Mouse (Mus musculus) intestine, embryonic 14.5 days (tissue): Measurements from ENCODE around the gene Mttp. TPM values are rescaled to one million over a fixed set of nuclear protein-coding genes. Genes with fewer than 3 reads are reported as not detected.

Source experiments
- ATAC-seq: fragments of 200-750 bp; cut with Nextera tagmentation; replicated peaks from 2 replicates; pipeline ENCODE4 v1.8.0; 2017; ENCODE audit warnings: low read depth, moderate number of reproducible peaks, moderate TSS enrichment, moderate library complexity; ENCODE audit not compliant: low FRiP score, low TSS enrichment
- DNase-seq: peaks from one replicate; pipeline ENCODE4 v3.0.0-alpha.2; 2018; ENCODE audit warnings: low spot score
- H3K27ac ChIP-seq: fragments of 300-500 bp; sonication (generic); 2 replicates; pipeline ENCODE4 v1.5.1; 2014; ENCODE audit warnings: low read depth, mild to moderate bottlenecking, control low read depth
- H3K27me3 ChIP-seq: fragments of 300-500 bp; sonication (generic); replicated peaks from 2 replicates; pipeline ENCODE4 v1.6.1; 2014; ENCODE audit warnings: low read length, control low read depth; ENCODE audit not compliant: control insufficient read depth, insufficient read depth
- H3K36me3 ChIP-seq: fragments of 300-500 bp; sonication (generic); 2 replicates; pipeline ENCODE4 v1.6.1; 2014; ENCODE audit warnings: low read length, control low read depth; ENCODE audit not compliant: control insufficient read depth, insufficient read depth
- H3K4me1 ChIP-seq: fragments of 300-500 bp; sonication (generic); replicated peaks from 2 replicates; pipeline ENCODE4 v1.6.1; 2014; ENCODE audit warnings: low read length, control low read depth, mixed read lengths; ENCODE audit not compliant: control insufficient read depth, insufficient read depth
- H3K4me2 ChIP-seq: fragments of 300-500 bp; sonication (generic); 2 replicates; pipeline ENCODE4 v1.6.1; 2014; ENCODE audit warnings: low read length
- H3K4me3 ChIP-seq: fragments of 300-500 bp; sonication (generic); 2 replicates; pipeline ENCODE4 v1.5.1; 2014; ENCODE audit warnings: low read depth, low read length, control low read depth, mixed read lengths
- H3K9ac ChIP-seq: fragments of 300-500 bp; sonication (generic); 2 replicates; pipeline ENCODE4 v1.6.1; 2014; ENCODE audit warnings: mild to moderate bottlenecking, low read length
- H3K9me3 ChIP-seq: fragments of 300-500 bp; sonication (generic); 2 replicates; pipeline ENCODE4 v1.6.1; 2016; ENCODE audit warnings: low read length, control low read depth; ENCODE audit not compliant: control insufficient read depth
- WGBS: fragments of 180-500 bp; shearing (Covaris S2); extraction: QIAGEN DNeasy Blood & Tissue Kit; methylation state at CpG from one replicate; pipeline ENCODE4 v1.1.7; 2014; 5-methylcytosine and 5-hydroxymethylcytosine counted together
- polyA plus RNA-seq: library from polyadenylated mRNA; unstranded; fragments of >200 nt; fragmentation: Nextera tagmentation; extraction: Ambion mirVana; gene quantifications from 2 replicates; pipeline ENCODE4 v1.2.1, GENCODE M21; 2014

Mttp gene
- polyA plus RNA-seq, 1 experiment from 2014 or later: 58.6 TPM

- H3K9me3 ChIP-seq: no peaks in the 10 kb centered on the region
- no peaks in the 10 kb centered on the region for H3K36me3 ChIP-seq
- no peaks in the 10 kb centered on the region for H3K4me1 ChIP-seq
- ATAC-seq: no peak
- H3K4me3 ChIP-seq: no peak overlapping the region
- H3K27me3 ChIP-seq: no peaks in the 10 kb centered on the region
- 82% methylated on average over 6 of the region's 6 CpGs for WGBS
- H3K4me2 ChIP-seq: no peak overlapping the region
- no peak overlapping the region for H3K27ac ChIP-seq
- no peak overlapping the region for H3K9ac ChIP-seq
- peak; percentile 29 for DNase-seq
These were observed 15.7 kb downstream of the Mttp start for GRCm38 (mm10) chr3:138129110-138129509.

- Histone ChIP-seq H3K4me3 (no peak overlapping the region), H3K27me3 (no peaks in the 10 kb centered on the region), H3K4me2 (no peak overlapping the region), H3K9me3 (no peaks in the 10 kb centered on the region), H3K9ac (no peak overlapping the region), H3K36me3 (no peaks in the 10 kb centered on the region), H3K4me1 (no peaks in the 10 kb centered on the region), H3K27ac (no peak overlapping the region)
- no peak for ATAC-seq
- peak; percentile 24 for DNase-seq
- 82% methylated on average over 10 of the region's 10 CpGs for WGBS
These were observed 20.9 kb downstream of the Mttp start for GRCm38 (mm10) chr3:138123842-138124241.

GRCm38 (mm10) chr3:138121461-138121860 is 23.3 kb downstream of the Mttp start:
- no peak for ATAC-seq
- Histone ChIP-seq H3K36me3 (no peaks in the 10 kb centered on the region), H3K9me3 (no peaks in the 10 kb centered on the region), H3K9ac (no peak overlapping the region), H3K27ac (no peak overlapping the region), H3K4me3 (no peak overlapping the region), H3K27me3 (no peaks in the 10 kb centered on the region), H3K4me1 (no peaks in the 10 kb centered on the region), H3K4me2 (no peak overlapping the region)
- 93% methylated on average over 2 of the region's 2 CpGs for WGBS
- DNase-seq: no peak

DNA sequence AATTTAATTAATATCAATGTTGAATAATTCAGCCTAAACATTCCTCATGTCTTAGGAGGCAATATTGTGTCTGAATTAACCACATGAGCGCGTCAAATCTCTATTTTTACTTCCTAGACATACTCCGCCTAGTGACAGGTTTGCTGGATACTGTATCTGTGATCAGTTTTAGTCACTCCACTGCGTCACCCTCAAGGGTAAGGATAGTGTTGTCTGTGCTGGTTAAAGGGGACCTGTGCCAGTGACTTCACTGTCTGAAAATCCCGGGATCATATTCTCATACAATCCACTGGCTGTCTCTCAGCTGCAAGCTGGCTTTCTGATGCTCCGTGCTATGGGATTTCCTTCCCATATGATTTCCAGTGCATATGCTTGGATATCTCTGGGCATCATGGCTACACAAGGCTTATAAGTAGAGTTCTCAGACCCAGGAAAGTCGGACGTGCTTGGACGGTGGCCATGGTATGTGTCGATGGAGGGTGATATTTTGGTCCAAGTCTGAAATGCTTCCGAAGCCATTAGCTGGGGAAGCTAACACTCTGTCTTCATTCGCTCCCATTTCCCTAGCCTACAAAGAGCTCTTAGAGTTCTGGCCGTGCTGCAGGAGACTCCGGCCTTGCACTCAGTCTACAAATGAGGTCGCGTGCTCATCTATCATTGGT is 25.2 kb downstream of the Mttp start:
- Histone ChIP-seq H3K9ac (no peak overlapping the region), H3K27me3 (no peaks in the 10 kb centered on the region), H3K4me2 (no peak overlapping the region), H3K4me3 (no peak overlapping the region), H3K27ac (no peak overlapping the region), H3K9me3 (no peaks in the 10 kb centered on the region), H3K4me1 (no peaks in the 10 kb centered on the region), H3K36me3 (no peaks in the 10 kb centered on the region)
- ATAC-seq: no peak
- WGBS: 92% methylated on average over 16 of the region's 16 CpGs
- peak; percentile 41 for DNase-seq

DNA sequence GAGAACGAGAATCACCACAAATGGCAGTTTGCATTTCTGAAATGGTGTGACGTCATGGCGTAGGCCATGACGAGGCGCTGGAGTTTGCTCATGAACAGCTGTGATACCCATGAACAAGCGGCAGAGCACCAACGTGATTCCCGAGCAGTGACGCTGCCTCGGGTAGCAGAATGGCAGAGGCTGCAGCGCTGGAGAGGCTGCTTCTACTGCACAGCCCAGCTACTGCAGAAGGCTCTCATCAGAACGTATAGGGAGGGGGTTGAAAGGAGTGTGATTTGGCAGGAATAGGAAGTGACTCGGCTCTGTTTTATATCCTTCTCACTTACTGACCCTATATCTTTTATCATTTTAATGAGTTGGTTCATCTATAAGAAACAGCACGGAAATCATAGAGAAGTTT is 25.9 kb downstream of the Mttp start:
- ATAC-seq (no peak), DNase-seq (peak; percentile 27)
- Histone ChIP-seq H3K27ac (no peak overlapping the region), H3K36me3 (no peaks in the 10 kb centered on the region), H3K9me3 (no peaks in the 10 kb centered on the region), H3K4me3 (no peak overlapping the region), H3K4me2 (no peak overlapping the region), H3K27me3 (no peaks in the 10 kb centered on the region), H3K9ac (no peak overlapping the region), H3K4me1 (no peaks in the 10 kb centered on the region)
- 76% methylated on average over 14 of the region's 14 CpGs for WGBS

DNA sequence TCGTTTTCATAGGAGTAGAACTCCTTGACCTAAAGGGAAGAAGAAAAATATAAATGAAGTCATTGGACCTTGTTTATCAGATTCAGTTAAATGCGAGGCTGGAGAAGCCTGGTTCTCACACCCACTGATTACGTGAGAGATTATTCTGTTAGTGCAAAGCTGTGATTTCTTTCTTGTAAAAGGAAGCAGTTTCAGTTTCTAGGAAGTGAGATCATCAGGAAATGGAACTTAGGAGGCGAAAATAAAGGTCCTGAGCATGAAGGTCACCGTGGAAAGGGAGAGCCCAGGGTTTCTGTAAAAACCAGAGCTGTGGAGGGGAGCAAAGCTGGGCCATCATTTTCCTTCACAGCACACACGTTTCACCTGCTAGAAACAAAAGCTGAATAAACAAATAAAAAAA is 26.4 kb downstream of the Mttp start:
- no peak overlapping the region for H3K9ac ChIP-seq
- H3K4me3 ChIP-seq: no peak overlapping the region
- H3K36me3 ChIP-seq: no peaks in the 10 kb centered on the region
- peak; percentile 3 for DNase-seq
- no peak for ATAC-seq
- WGBS: 72% methylated on average over 6 of the region's 6 CpGs
- no peaks in the 10 kb centered on the region for H3K27me3 ChIP-seq
- no peak overlapping the region for H3K4me2 ChIP-seq
- H3K27ac ChIP-seq: no peak overlapping the region
- no peaks in the 10 kb centered on the region for H3K9me3 ChIP-seq
- no peaks in the 10 kb centered on the region for H3K4me1 ChIP-seq

DNA sequence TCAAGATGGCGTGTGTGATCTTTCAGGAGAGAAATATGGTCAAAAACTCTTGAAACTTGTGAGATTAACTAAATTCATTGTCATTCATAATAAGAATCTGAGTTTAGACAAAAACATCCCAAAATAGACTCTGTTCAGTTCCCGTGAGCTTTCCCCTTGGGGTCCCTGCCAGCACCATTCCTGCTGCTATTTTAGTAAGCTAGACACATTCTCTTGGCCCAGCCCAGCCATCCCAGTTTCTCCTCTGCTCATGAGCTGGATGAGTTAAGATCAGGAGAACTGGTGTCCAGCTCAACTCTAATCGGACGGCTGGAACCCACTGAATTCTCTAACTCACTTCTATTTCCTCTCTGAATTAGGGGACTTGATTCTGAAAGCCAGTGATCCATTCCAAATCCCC is 27.9 kb downstream of the Mttp start:
- ATAC-seq: no peak
- WGBS: 90% methylated on average over 4 of the region's 4 CpGs
- no peak overlapping the region for H3K9ac ChIP-seq

DNA sequence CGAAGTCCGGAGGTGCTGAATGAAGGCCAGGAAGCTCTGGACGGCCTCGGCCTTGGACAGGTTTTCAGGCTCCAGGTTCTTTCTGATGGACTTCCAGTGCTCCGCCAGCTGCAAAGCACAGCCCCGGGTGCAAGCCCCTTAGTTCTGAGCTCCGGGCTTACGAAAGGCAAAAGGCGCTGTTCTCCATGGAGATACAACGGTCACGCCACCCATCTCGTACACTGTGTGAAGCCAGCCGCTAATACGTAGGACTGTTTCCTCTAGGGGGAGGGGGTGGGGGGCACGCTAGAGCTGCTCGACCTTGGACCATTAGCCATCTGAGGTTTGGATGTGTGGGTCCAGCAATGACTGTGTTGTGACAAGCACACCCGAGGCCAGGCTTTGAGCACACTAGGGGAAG is 30.7 kb downstream of the Mttp start:
- Histone ChIP-seq H3K27ac (no peak overlapping the region), H3K9ac (no peak overlapping the region), H3K36me3 (no peaks in the 10 kb centered on the region), H3K9me3 (no peaks in the 10 kb centered on the region), H3K4me2 (no peak overlapping the region), H3K4me3 (no peak overlapping the region), H3K4me1 (no peaks in the 10 kb centered on the region), H3K27me3 (no peaks in the 10 kb centered on the region)
- DNase-seq: peak; percentile 38
- no peak for ATAC-seq
- 86% methylated on average over 17 of the region's 17 CpGs for WGBS

More for the DNA sequence above, 27.9 kb downstream of the Mttp start:
- Histone ChIP-seq H3K27me3 (no peaks in the 10 kb centered on the region), H3K4me3 (no peak overlapping the region), H3K4me1 (no peaks in the 10 kb centered on the region), H3K9me3 (no peaks in the 10 kb centered on the region), H3K36me3 (no peaks in the 10 kb centered on the region), H3K27ac (no peak overlapping the region), H3K4me2 (no peak overlapping the region)
- DNase-seq: peak; percentile 35
